Mouse (Mus musculus): ENCODE data around the gene Tmem109.
A peak's percentile ranks its signal among the peaks of the same experiment; 100 is the strongest.

Tmem109 gene

GRCm38 (mm10) chr19:10881426-10882154 lies at the start of gene Tmem109:
Gene Tmem109, minus strand, starts transcription at chr19:10882001.
- peak; percentile 87 for DNase-seq (ENCODE audit: low spot score)

DNA sequence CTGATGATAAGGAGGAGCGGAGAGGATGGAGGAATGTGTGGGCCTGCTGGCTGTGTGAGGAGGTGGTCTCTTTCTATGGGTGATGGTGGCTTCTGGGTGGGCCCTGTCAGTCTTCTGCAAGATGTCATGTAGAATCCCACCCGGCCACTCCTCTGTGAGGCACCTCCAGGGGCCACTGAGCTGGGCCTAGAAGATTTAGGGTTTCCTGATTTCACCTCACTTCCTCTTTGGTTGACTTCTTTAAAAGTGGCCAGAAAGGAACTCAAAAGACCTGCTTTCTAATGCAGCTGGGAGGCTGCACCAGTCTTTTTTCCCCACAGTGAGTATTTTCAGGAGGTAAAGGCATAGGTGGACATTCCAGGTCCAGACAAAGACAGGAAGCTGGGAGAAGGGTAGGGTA lies 48.8 kb upstream of the Tmem109 start:
- no peak for DNase-seq (ENCODE audit: low spot score)

DNA sequence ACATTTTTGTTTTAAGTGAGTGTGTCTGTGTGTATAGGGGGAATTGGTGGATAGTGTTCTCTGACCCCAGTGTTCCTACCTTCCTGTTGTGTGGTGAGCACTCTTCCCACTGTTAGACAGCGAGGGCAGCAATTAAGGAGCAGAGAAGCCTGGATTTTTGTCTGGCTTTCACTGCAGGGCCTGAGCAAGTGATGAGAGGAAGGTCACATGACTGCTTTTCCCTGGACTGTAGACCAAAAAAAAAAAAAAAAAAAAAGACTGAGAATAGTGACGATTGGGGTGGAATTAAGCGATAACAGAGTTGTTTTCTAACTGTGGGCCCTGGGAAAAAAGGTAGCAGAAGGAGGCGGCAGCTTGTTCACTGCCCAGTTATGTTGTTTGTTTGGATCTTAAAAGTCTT lies 44.9 kb upstream of the Tmem109 start:
- DNase-seq (ENCODE audit: low spot score) = no peak

DNA sequence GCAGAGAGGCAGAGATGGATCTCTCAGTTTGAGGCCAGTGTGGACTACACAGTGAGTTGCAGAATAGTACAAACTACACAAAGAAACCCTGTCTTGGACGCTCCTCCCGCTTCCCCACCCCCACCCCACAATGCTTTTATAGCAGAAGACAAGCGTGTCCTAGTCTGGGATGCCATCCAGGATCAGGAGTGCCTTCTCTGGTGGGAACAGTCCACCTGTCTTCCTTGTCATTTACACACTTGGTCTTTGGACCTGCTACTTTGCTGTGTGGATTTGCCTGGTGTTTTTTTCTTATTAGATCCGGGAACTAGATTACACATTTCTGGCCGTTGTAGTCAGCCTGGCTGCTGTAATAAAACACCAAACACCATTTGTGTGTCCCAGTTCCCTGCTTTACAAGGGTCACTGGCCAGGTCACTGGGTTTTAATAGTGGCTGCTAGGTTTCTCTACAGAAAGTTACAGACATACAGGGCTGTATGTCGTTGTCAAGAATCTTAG lies 44.4 kb upstream of the Tmem109 start:
- DNase-seq (ENCODE audit: low spot score) = no peak

DNA sequence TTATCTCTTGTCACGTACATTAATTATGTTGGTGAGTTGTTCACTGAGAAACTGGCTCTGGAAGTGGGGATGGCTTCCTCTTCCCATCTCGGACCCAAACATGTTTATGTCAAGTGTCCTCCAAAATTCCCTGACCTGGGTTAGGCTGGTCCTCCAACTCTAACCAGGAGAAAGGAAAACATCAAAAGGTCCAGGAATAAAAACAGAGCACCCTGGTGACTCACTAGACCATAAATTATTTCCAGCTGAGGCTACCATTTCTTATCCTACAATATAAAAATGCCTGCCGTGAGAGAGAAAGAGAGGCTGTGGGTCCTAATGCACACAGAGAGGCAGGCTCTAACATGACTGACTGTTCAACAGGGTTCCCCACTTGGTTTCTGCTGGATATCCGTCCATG lies 42.4 kb upstream of the Tmem109 start:
- DNase-seq (ENCODE audit: low spot score) = no peak

- DNase-seq (ENCODE audit: low spot score) = no peak
Measured at GRCm38 (mm10) chr19:10921058-10921457, 39.3 kb upstream of the Tmem109 start.

GRCm38 (mm10) chr19:10920532-10920931 lies 38.7 kb upstream of the Tmem109 start, which contains the start of gene Zp1:
Gene Zp1, minus strand, starts transcription at chr19:10920632.
- DNase-seq (ENCODE audit: low spot score) = no peak

DNA sequence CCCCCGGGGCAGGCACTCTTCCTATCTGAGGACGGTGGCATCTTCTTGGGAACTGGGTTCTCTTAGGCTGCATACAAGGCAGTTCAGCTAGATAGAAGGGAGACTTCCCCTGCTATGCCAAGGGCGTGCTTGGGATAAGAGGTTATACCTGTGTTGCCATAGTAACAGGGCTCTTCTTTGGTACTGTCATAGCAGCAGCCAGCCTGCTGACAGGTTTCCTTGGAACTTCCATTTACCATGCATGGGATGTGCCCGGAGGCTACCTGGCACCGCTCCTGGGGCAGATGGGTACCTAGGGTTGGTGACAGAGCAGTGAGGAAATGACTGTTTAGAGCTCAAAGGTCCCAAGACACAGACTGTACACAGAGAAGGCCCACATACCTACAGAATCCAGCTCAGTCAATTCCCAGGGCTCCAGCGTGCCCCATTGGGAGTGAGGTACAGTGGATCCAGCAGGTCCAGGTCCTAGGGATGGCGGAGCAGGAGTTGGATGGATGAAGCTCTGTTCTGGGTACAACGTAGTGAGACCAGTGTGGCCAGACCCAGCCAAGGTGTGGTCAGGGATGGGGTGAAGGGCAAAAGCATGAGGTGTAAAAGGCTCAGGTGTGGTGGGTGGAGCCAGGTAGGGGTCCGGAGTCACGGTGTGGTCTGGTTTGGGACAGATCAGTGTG lies 36.7 kb upstream of the Tmem109 start:
- DNase-seq (ENCODE audit: low spot score) = no peak

DNA sequence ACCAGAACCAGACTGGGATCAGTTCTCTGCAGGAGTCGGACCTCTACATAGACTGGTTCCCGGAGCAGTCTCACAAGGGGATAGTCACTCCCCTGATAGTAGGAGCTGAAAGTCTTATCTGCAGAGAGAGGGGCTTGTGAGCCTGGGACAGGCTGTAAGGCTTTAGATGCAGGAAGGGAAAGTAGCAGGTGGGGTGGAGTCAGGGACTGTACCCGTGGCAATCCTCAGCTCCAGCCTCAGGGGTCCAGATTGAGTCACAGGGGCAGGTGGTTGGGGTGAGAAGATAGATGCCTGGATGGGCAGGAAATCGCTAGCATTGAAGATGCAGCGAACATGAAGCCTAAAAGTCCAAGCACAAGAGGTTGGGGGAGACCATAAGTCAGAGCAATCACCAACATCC lies 34.7 kb upstream of the Tmem109 start:
- DNase-seq (ENCODE audit: low spot score) = no peak

- no peak for DNase-seq (ENCODE audit: low spot score)
Measured at GRCm38 (mm10) chr19:10914870-10915269, 33.1 kb upstream of the Tmem109 start.

- no peak for DNase-seq (ENCODE audit: low spot score)
Measured at GRCm38 (mm10) chr19:10914291-10914690, 32.5 kb upstream of the Tmem109 start.

DNA sequence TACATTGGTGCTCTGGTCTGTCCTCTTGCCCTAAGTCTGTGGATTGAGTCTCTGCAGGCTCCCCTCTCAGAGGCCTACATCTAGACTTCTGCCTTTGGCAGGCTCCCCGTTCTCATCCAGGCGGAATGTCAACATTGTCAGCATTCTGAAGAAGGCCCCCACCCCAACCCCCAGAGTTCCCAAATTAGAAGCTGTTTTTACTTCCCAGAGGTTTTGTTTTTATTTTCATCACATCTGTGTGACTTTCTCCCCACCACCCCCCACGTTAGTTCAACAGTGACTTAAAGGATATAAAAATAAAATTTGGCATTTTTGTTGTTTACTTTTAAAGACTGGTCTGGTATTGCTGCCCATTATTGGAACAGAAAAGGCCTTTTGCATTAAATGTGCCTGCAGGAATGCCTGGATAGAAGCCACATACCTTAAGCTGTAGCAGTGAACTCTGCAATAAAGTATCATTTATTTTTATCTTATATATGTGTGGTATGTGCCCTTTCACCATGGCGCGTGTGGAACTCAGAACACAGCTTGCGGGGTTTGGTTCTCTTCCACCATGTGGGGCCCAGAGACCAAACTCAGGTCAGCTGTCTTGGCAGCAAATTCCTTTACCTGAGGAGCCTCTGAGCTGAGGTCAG lies 27.4 kb upstream of the Tmem109 start:
- DNase-seq (ENCODE audit: low spot score) = no peak

DNA sequence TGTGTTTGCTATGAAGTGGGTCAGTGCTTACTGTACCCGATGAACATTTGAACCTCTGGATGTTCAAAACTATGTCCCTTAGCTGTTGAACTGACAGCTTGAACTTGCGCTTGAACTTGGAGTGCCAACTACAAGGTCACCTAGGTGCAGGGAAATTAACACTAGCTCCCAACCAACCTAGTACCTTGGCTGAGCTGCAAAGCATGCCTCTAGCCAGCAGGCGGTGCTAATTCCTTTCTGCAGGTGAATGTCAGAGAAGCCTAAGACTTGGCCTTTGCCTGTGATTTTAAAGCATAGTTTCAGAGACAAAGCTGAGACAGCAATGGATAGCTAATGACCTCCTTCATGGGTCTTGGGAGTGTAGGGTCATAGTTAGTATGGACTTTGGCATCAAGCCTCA lies 26.1 kb upstream of the Tmem109 start:
- DNase-seq (ENCODE audit: low spot score) = peak; percentile 50

DNA sequence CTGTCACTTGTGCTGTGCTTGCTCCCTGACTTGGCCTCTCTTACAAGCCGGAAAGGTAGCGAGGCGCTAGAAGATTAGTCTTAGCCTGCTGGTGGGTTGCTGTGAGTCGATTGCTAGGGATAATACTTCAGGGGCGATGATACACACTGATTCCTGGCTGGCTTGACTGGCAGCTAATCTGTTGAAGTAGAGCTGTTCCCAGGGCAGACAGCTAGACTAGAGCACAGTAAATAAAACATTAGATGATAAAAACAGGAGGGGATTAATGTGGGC lies 23.9 kb upstream of the Tmem109 start:
- DNase-seq (ENCODE audit: low spot score) = no peak

DNA sequence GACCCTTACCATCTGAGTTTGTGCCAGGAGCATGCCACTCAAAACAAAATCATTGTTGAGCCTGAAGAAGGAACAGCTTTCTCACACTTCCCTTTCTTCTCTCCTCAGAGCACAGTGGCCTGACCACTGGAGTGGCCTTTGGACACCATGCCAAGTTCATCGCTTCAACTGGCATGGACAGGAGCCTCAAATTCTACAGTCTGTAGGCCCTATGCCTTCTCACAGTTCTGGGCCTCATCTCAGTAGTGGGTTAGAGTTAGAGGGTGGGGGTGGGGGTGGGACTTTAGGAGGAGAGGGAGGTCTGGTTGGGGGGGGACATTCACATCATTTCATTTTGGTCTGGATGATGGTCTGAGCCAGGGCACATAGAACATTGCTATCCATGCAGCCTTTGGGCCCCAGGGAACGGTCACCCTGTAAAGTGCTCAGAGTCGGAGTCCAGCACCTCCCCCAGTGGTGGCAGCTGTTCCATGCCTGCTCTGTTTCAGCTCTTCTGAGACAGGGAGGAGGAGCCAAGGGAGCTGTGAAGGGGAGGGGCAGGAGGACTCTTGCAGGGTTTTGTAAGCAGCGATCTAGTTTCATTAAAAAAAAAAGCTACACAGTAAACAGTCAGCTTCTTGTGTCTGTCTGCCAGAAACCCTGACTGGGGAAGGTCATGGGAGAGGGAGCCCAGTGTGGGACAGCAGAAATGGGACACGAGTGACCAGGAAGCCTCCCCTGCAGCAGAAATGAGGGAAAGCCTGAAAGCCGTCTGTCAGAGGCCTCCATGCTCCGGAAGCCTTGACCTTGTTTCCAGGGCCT lies 23.3 kb upstream of the Tmem109 start:
- DNase-seq (ENCODE audit: low spot score) = peak; percentile 30

GRCm38 (mm10) chr19:10904512-10904911 lies 22.7 kb upstream of the Tmem109 start:
- no peak for DNase-seq (ENCODE audit: low spot score)

- DNase-seq (ENCODE audit: low spot score) = no peak
Measured at GRCm38 (mm10) chr19:10901046-10901445, 19.2 kb upstream of the Tmem109 start.

DNA sequence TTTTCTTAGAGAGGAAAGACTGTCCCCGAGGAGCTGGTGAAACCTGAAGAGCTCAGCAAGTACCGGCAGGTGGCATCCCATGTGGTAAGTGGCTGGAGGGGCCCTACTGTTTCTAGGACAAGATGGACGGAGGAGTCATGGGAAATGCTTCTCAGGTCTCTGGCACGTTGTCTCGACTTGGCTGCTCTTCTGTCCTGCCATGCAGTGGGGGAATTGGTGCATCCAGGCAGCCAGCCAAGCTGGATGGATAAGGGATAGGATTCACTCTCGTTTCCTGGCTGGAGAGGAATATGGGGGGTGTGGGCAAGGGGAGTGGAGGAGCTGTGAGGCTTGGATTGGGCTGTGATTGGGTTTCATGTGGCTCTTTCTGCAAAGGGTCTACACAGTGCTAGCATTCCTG lies 18.5 kb upstream of the Tmem109 start:
- no peak for DNase-seq (ENCODE audit: low spot score)

DNA sequence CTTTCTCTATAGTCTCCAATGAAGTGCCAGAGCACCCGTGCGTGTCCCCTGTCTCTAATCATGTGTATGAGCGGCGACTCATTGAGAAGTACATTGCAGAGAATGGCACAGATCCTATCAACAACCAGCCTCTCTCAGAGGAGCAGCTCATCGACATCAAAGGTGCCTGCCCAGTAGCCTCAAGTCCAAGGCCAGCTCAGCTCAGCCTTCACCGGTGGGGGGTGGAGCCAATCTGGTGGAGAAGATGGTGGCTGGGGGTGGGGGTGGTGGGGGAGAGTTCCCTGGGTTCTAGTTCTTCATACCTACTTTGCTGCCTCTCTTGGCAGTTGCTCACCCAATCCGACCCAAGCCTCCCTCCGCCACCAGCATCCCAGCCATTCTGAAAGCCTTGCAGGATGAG lies 15.7 kb upstream of the Tmem109 start:
- no peak for DNase-seq (ENCODE audit: low spot score)

DNA sequence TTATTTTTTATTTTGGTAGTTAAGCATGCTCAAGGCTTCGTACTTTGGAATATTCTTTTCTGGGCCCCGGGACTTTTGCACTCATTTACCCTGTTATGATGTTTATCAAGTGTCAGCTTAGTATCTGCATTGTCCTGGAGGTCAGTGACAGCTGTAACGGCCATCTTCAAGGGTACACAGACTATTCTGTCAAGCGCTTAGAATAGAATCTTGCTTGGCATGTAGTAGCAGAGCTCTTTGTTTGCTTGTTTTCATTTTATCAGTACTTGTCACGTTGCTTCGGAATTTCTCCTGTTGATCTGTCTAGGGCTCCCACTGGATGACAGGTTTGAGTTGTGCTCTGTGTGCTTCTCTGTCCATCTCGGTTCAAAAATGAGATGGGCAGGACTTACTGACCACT lies 15.0 kb upstream of the Tmem109 start:
- DNase-seq (ENCODE audit: low spot score) = no peak

DNA sequence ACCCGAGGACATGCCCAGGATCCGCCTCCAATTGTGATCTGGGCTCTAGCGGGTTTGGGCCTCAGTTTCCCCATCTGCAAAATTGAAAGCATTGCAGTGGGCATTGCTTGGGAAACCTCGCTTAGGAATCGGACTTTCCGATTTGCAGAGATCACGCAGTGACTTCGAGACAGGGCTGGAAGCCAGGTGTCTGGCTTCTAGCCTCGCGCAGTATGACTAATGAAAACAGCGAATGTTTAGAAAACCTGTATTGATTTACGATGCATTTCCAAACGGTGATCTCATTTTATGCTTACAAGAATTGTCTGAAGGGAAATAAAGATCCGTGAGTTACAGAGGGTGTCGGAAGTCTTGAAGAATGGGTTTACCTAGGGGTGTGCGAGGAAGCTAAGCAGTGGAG lies 13.9 kb upstream of the Tmem109 start:
- no peak for DNase-seq (ENCODE audit: low spot score)

DNA sequence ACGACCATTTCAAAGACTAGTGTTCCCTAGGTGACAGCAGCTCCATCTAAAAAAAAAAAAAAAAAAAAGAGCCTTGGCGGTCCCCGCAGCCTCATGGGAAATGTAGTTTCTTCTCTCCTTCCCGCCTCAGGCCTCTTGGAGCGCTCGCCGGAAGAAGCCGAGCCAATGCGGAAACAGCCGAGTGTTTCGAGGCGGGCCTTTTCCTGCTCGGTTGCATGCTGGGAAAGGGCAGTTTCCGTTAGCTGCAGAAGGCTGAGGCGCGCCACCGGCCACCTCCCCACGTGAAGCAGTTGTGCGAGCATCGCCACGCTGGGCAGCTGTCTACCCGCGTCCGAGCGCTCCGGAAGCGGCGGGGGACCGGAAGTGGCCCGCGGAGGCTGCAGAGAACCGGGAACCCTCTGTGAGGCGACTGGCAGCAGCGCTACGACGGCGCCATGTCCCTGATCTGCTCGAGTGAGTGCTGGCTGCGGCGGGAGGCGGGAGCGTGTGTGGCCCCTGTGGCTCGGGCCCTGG lies 13.3 kb upstream of the Tmem109 start, which contains the start of gene Prpf19:
Prpf19 (plus strand) TSS at position 216 of the 513 bp plus-strand sequence.
- DNase-seq (ENCODE audit: low spot score) = peak; percentile 93

Measured in ovary, postnatal 14 days (tissue).